Mouse (Mus musculus) CH12.LX (cell line): ENCODE measurements around the gene Kalrn. TPM values are rescaled to one million over a fixed set of nuclear protein-coding genes. Genes with fewer than 3 reads are reported as not detected.

ENCODE experiments used
- DNase-seq: peaks from one replicate; pipeline ENCODE4 v3.0.0-alpha.2; 2013; ENCODE audit errors: extremely low read depth
- H3K27ac ChIP-seq: 2 replicates; pipeline ENCODE4 v1.5.1; 2012; ENCODE audit warnings: low read depth, mild to moderate bottlenecking, control low read depth, moderate library complexity; ENCODE audit not compliant: insufficient read depth
- H3K27me3 ChIP-seq: replicated peaks from 2 replicates; pipeline ENCODE3; 2012; ENCODE audit warnings: inconsistent platforms
- H3K36me3 ChIP-seq, 2 experiments: replicated peaks in 1 of 2; 2 replicates each; pipeline versions ENCODE3 to v1.6.1; 2012; ENCODE audit warnings: inconsistent platforms in 1 of 2, low read length in 1 of 2, mild to moderate bottlenecking in 1 of 2, mixed read lengths in 1 of 2, moderate library complexity in 1 of 2; ENCODE audit not compliant: control insufficient read depth in 1 of 2, insufficient read depth in 1 of 2
- H3K4me1 ChIP-seq, 2 experiments: 2 replicates each; pipeline ENCODE4 v1.6.1; 2012; ENCODE audit warnings: inconsistent platforms in 1 of 2, moderate library complexity in 1 of 2; ENCODE audit not compliant: insufficient read depth in 2 of 2, control insufficient read depth in 1 of 2
- H3K4me2 ChIP-seq: 2 replicates; pipeline ENCODE4 v1.6.1; 2012; ENCODE audit warnings: low read depth, mild to moderate bottlenecking, control low read depth; ENCODE audit not compliant: poor library complexity, insufficient read depth, severe bottlenecking
- H3K4me3 ChIP-seq, 3 experiments: fragments of 150-350 bp in 1 of 3; sonication (generic) in 1 of 3; replicated peaks in 1 of 3; 2 replicates each; pipeline versions ENCODE3 to v1.5.1; 2011 to 2012; ENCODE audit warnings: low read depth in 2 of 3, low read length in 2 of 3, mild to moderate bottlenecking in 2 of 3, moderate library complexity in 2 of 3, control low read depth in 1 of 3, improper control_type of control experiment in 1 of 3, inconsistent platforms in 1 of 3, mixed read lengths in 1 of 3; ENCODE audit not compliant: poor library complexity in 1 of 3
- H3K79me2 ChIP-seq: replicated peaks from 2 replicates; pipeline ENCODE4 v1.6.1; 2012; ENCODE audit warnings: mild to moderate bottlenecking, moderate library complexity; ENCODE audit not compliant: control insufficient read depth, poor library complexity, insufficient read depth, severe bottlenecking; ENCODE audit errors: extremely low read depth
- H3K9ac ChIP-seq: 2 replicates; pipeline ENCODE4 v1.6.1; 2012; ENCODE audit warnings: low read depth, mild to moderate bottlenecking, control low read depth, moderate library complexity; ENCODE audit not compliant: insufficient read depth
- H3K9me3 ChIP-seq: replicated peaks from 2 replicates; pipeline ENCODE3; 2012; ENCODE audit warnings: low read length, inconsistent platforms, mixed read lengths
- CTCF ChIP-seq, 2 experiments: IDR thresholded peaks in 1 of 2; conservative IDR thresholded peaks in 1 of 2; 2 replicates each; pipeline ENCODE4 v1.5.1; 2011 to 2012; ENCODE audit warnings: low read depth in 2 of 2, low read length in 2 of 2, improper control_type of control experiment in 1 of 2, inconsistent platforms in 1 of 2, mild to moderate bottlenecking in 1 of 2, moderate library complexity in 1 of 2
- E2F4 ChIP-seq: IDR thresholded peaks from 2 replicates; pipeline ENCODE4 v1.6.1; 2011; ENCODE audit warnings: low read depth, low read length, improper control_type of control experiment; ENCODE audit not compliant: insufficient replicate concordance
- EP300 ChIP-seq: IDR thresholded peaks from 2 replicates; pipeline ENCODE4 v1.6.1; 2011; ENCODE audit warnings: low read length, improper control_type of control experiment
- GABPA ChIP-seq: IDR thresholded peaks from 2 replicates; pipeline ENCODE4 v1.6.1; 2012; ENCODE audit warnings: low read depth, low read length, improper control_type of control experiment, inconsistent platforms; ENCODE audit not compliant: insufficient replicate concordance
- HCFC1 ChIP-seq: IDR thresholded peaks from 2 replicates; pipeline ENCODE4 v1.6.1; 2012; ENCODE audit warnings: low read depth, mild to moderate bottlenecking, inconsistent platforms, low read length, improper control_type of control experiment
- IRF4 ChIP-seq: IDR thresholded peaks from 2 replicates; pipeline ENCODE4 v1.6.1; 2014; ENCODE audit warnings: low read depth, mild to moderate bottlenecking, inconsistent platforms, low read length, improper control_type of control experiment
- KAT2A ChIP-seq: IDR thresholded peaks from 2 replicates; pipeline ENCODE4 v1.6.1; 2012; ENCODE audit warnings: low read length, improper control_type of control experiment, inconsistent platforms; ENCODE audit not compliant: insufficient replicate concordance
- MAFK ChIP-seq: IDR thresholded peaks from 2 replicates; pipeline ENCODE4 v1.6.1; 2011; ENCODE audit warnings: low read length, improper control_type of control experiment; ENCODE audit not compliant: insufficient replicate concordance
- MAZ ChIP-seq: IDR thresholded peaks from 2 replicates; pipeline ENCODE4 v1.6.1; 2012; ENCODE audit warnings: low read depth, mild to moderate bottlenecking, inconsistent platforms, low read length, improper control_type of control experiment, moderate library complexity
- MXI1 ChIP-seq: IDR thresholded peaks from 2 replicates; pipeline ENCODE4 v1.6.1; 2011; ENCODE audit warnings: mild to moderate bottlenecking, low read depth, low read length, improper control_type of control experiment
- NRF1 ChIP-seq: IDR thresholded peaks from 2 replicates; pipeline ENCODE4 v1.6.1; 2014; ENCODE audit warnings: low read depth, mild to moderate bottlenecking, inconsistent platforms, low read length, improper control_type of control experiment, moderate library complexity
- POLR2A ChIP-seq: IDR thresholded peaks from 2 replicates; pipeline ENCODE4 v1.6.1; 2011; ENCODE audit warnings: low read depth, mild to moderate bottlenecking, improper control_type of control experiment, low read length
- POLR2AphosphoS2 ChIP-seq: IDR thresholded peaks from 2 replicates; pipeline ENCODE4 v1.6.1; 2011; ENCODE audit warnings: low read depth, low read length, improper control_type of control experiment
- RCOR1 ChIP-seq: conservative IDR thresholded peaks from 2 replicates; pipeline ENCODE4 v1.6.1; 2012; ENCODE audit warnings: low read depth, mild to moderate bottlenecking, inconsistent platforms, low read length, improper control_type of control experiment
- TBP ChIP-seq: conservative IDR thresholded peaks from 2 replicates; pipeline ENCODE4 v1.6.1; 2011; ENCODE audit warnings: low read depth, low read length, improper control_type of control experiment
- TCF12 ChIP-seq: IDR thresholded peaks from 2 replicates; pipeline ENCODE4 v1.6.1; 2014; ENCODE audit warnings: low read depth, mild to moderate bottlenecking, inconsistent platforms, low read length, improper control_type of control experiment
- UBTF ChIP-seq: IDR thresholded peaks from 2 replicates; pipeline ENCODE4 v1.6.1; 2012; ENCODE audit warnings: low read depth, mild to moderate bottlenecking, inconsistent platforms, low read length, improper control_type of control experiment, moderate library complexity
- USF1 ChIP-seq: IDR thresholded peaks from 2 replicates; pipeline ENCODE4 v1.6.1; 2014; ENCODE audit warnings: low read depth, mild to moderate bottlenecking, inconsistent platforms, low read length, improper control_type of control experiment
- USF2 ChIP-seq: conservative IDR thresholded peaks from 2 replicates; pipeline ENCODE4 v1.6.1; 2011; ENCODE audit warnings: low read depth, low read length, improper control_type of control experiment
- ZC3H11A ChIP-seq: IDR thresholded peaks from 2 replicates; pipeline ENCODE4 v1.6.1; 2012; ENCODE audit warnings: low read depth, mild to moderate bottlenecking, inconsistent platforms, low read length, improper control_type of control experiment
- ZKSCAN1 ChIP-seq: IDR thresholded peaks from 2 replicates; pipeline ENCODE4 v1.6.1; 2012; ENCODE audit warnings: low read depth, inconsistent platforms, low read length, improper control_type of control experiment, borderline replicate concordance
- ZMIZ1 ChIP-seq: IDR thresholded peaks from 2 replicates; pipeline ENCODE4 v1.6.1; 2012; ENCODE audit warnings: low read depth, mild to moderate bottlenecking, inconsistent platforms, low read length, improper control_type of control experiment
- dilution Hi-C: fragments of 300-500 bp; cut with MboI; formaldehyde crosslinking; loops from 2 replicates; pipeline ENCODE4 v1.14.3; 2020; ENCODE audit warnings: low sequenced_read_pairs; ENCODE audit not compliant: extremely low pct_unique_long_range_greater_than_20kb, extremely low pct_ligation_motif_present
- in situ Hi-C: fragments of 300-500 bp; cut with MboI; formaldehyde crosslinking; loops from 3 replicates; pipeline ENCODE4 v1.14.3; 2019; ENCODE audit warnings: low sequenced_read_pairs, low pct_ligation_motif_present, low pct_unique_long_range_greater_than_20kb, mixed read lengths
- polyA plus RNA-seq: library from polyadenylated mRNA; unstranded; fragments of >175 nt; gene quantifications from 2 replicates; pipeline ENCODE4 v1.2.1, GENCODE M21; 2012; ENCODE audit warnings: low read depth; ENCODE audit not compliant: insufficient read length
- total RNA-seq, 2 experiments: library from RNA; depleted of rRNA; stranded (reverse); fragments of 300-350 nt in 1 of 2; fragments of >200 nt in 1 of 2; gene quantifications; 2 replicates each; pipeline ENCODE4 v1.2.3; 2012 to 2014

Kalrn gene
- total and polyA plus RNA-seq, 3 experiments, result 0.08 to 0.09 TPM; not detected in 1

GRCm38 (mm10) chr16:34254646-34255022 is 318.7 kb downstream of the Kalrn start:
- dilution Hi-C loops (no loop called here), in situ Hi-C loops (no loop called here)
- no peak for DNase-seq
- peaks cover 83% of the 10 kb centered on the region for H3K27me3 ChIP-seq
- no peaks in the 10 kb centered on the region for H3K9me3 ChIP-seq
- no peaks in the 10 kb centered on the region for H3K4me1 ChIP-seq
- no peak overlapping the region for H3K9ac ChIP-seq
- no peak overlapping the region for H3K4me3 ChIP-seq
- H3K27ac ChIP-seq, result no peak overlapping the region
- no peaks in the 10 kb centered on the region for H3K79me2 ChIP-seq
- TF ChIP-seq MAFK (no peak), MXI1 (no peak), EP300 (no peak), USF2 (no peak), ZC3H11A (no peak), IRF4 (no peak), UBTF (no peak), HCFC1 (no peak), ZKSCAN1 (no peak), ZMIZ1 (no peak), E2F4 (no peak), NRF1 (no peak), CTCF (conservative IDR thresholded peaks at IDR 0.05 in 1 of 2, IDR thresholded peaks at IDR 0.05 in 1 of 2; ENCODE audit: low read depth in 2 of 2, low read length in 2 of 2) (no peak)
- H3K36me3 ChIP-seq, result no peaks in the 10 kb centered on the region
- H3K4me2 ChIP-seq, result no peak overlapping the region

GRCm38 (mm10) chr16:34254002-34254645 is 319.2 kb downstream of the Kalrn start:
- H3K79me2 ChIP-seq, result no peaks in the 10 kb centered on the region
- in situ Hi-C loops (no loop called here), dilution Hi-C loops (no loop called here)
- TF ChIP-seq E2F4, result no peak
- no peak for TF ChIP-seq ZMIZ1
- H3K9me3 ChIP-seq, result peaks cover 1% of the 10 kb centered on the region
- no peaks in the 10 kb centered on the region for H3K36me3 ChIP-seq
- H3K4me2 ChIP-seq, result no peak overlapping the region
- no peak overlapping the region for H3K9ac ChIP-seq
- no peak for DNase-seq
- H3K27me3 ChIP-seq, result peaks cover 79% of the 10 kb centered on the region
- H3K4me1 ChIP-seq, result no peaks in the 10 kb centered on the region
- H3K4me3 ChIP-seq, result no peak overlapping the region
- no peak overlapping the region for H3K27ac ChIP-seq

GRCm38 (mm10) chr16:34252670-34253069 is 320.7 kb downstream of the Kalrn start:
- DNase-seq, result no peak
- dilution Hi-C loops (no loop called here), in situ Hi-C loops (no loop called here)
- TF ChIP-seq POLR2AphosphoS2 (no peak), TBP (no peak), POLR2A (no peak), USF1 (no peak), GABPA (no peak), MAZ (no peak), HCFC1 (no peak), KAT2A (no peak), CTCF (conservative IDR thresholded peaks at IDR 0.05 in 1 of 2, IDR thresholded peaks at IDR 0.05 in 1 of 2; ENCODE audit: low read depth in 2 of 2, low read length in 2 of 2) (no peak), E2F4 (no peak), RCOR1 (no peak), IRF4 (no peak), ZMIZ1 (no peak), TCF12 (no peak)
- Histone ChIP-seq H3K27ac (no peak overlapping the region), H3K9ac (no peak overlapping the region), H3K4me1 (0 out of 4 replicates have a peak, but pooled peaks cover 0 to 2% of the 10 kb centered on the region in 2 experiments), H3K27me3 (peaks cover 79% of the 10 kb centered on the region), H3K36me3 (no peaks in the 10 kb centered on the region), H3K4me3 (no peak overlapping the region), H3K4me2 (no peak overlapping the region), H3K79me2 (no peaks in the 10 kb centered on the region), H3K9me3 (peaks cover 5% of the 10 kb centered on the region)
